Mouse (Mus musculus): ENCODE data around the gene Gtpbp10. TPM values are rescaled to one million over a fixed set of nuclear protein-coding genes. Genes with fewer than 3 reads are reported as not detected.
A peak's percentile ranks its signal among the peaks of the same experiment; 100 is the strongest.

The Gtpbp10 gene
- polyA plus RNA-seq, 1 experiment from 2014 or later, result 20.3 TPM

- Histone ChIP-seq H3K4me1 (replicated peaks) (peaks cover 3% of the 10 kb centered on the region; the same call in 1 of the 2 replicates), H3K4me3 (no peak overlapping the region), H3K27ac (replicated peaks) (no peak overlapping the region), H3K4me2 (no peak overlapping the region), H3K27me3 (peaks cover 7% of the 10 kb centered on the region; the same call in 1 of the 2 replicates), H3K9me3 (no peaks in the 10 kb centered on the region), H3K9ac (no peak overlapping the region), H3K36me3 (no peaks in the 10 kb centered on the region)
- ATAC-seq (ENCODE audit: low read depth), result peak; percentile 75
- WGBS, result 42% methylated on average over 16 of the region's 16 CpGs
Observed at GRCm38 (mm10) chr5:5494269-5495005, 64.9 kb downstream of the Gtpbp10 start.

- no peak overlapping the region for H3K4me3 ChIP-seq
Observed at GRCm38 (mm10) chr5:5492163-5492562, 67.2 kb downstream of the Gtpbp10 start.

More at GRCm38 (mm10) chr5:5492163-5492562, 67.2 kb downstream of the Gtpbp10 start:
- H3K9ac ChIP-seq, result no peak overlapping the region
- no peak overlapping the region for H3K27ac ChIP-seq (replicated peaks)
- no peaks in the 10 kb centered on the region for H3K9me3 ChIP-seq
- WGBS, result 94% methylated on average over 4 of the region's 4 CpGs
- H3K4me2 ChIP-seq, result no peak overlapping the region
- H3K4me1 ChIP-seq (replicated peaks), result peaks cover 3% of the 10 kb centered on the region; the same call in 1 of the 2 replicates
- no peak for ATAC-seq (ENCODE audit: low read depth)
- peaks cover 7% of the 10 kb centered on the region; the same call in 1 of the 2 replicates for H3K27me3 ChIP-seq
- no peaks in the 10 kb centered on the region for H3K36me3 ChIP-seq

Other genes starting within 250 kb of the Gtpbp10 start
- 27.0 and 27.4 TPM in 2 replicates for gene Cdk14, start 139.2 kb downstream of the Gtpbp10 start, polyA plus RNA-seq (2015; fragmentation: Nextera tagmentation; extraction: Ambion mirVana)
- gene 1700015F17Rik, start 80.4 kb downstream of the Gtpbp10 start, polyA plus RNA-seq (2015; fragmentation: Nextera tagmentation; extraction: Ambion mirVana), result not detected in 2 replicates
- gene Cldn12, start 44.6 kb downstream of the Gtpbp10 start, polyA plus RNA-seq (2015; fragmentation: Nextera tagmentation; extraction: Ambion mirVana), result 17.1 and 23.9 TPM in 2 replicates
- gene Gm8773, start 14.3 kb upstream of the Gtpbp10 start, polyA plus RNA-seq (2015; fragmentation: Nextera tagmentation; extraction: Ambion mirVana), result 14.4 and 14.7 TPM in 2 replicates
- 3.7 and 5.2 TPM in 2 replicates for gene Cfap69, start 104.7 kb upstream of the Gtpbp10 start, polyA plus RNA-seq (2015; fragmentation: Nextera tagmentation; extraction: Ambion mirVana)
- gene Steap2, start 135.0 kb upstream of the Gtpbp10 start, polyA plus RNA-seq (2015; fragmentation: Nextera tagmentation; extraction: Ambion mirVana), result 6.0 and 6.2 TPM in 2 replicates
- 1.6 and 2.1 TPM in 2 replicates for gene Steap1, start 189.8 kb upstream of the Gtpbp10 start, polyA plus RNA-seq (2015; fragmentation: Nextera tagmentation; extraction: Ambion mirVana)